Mouse (Mus musculus) cerebellum, adult 2 months (tissue): Measurements from ENCODE around the gene Zzef1.

Source experiments
- CTCF ChIP-seq: fragments of 200-500 bp; IDR thresholded peaks from 2 replicates; pipeline ENCODE4 v1.5.1; 2011; ENCODE audit warnings: low read depth, mild to moderate bottlenecking, control low read depth, low read length, moderate library complexity, borderline replicate concordance; ENCODE audit not compliant: insufficient read depth
- POLR2A ChIP-seq: fragments of 200-500 bp; IDR thresholded peaks from 2 replicates; pipeline ENCODE4 v1.6.1; 2011; ENCODE audit warnings: low read length, control low read depth, borderline replicate concordance; ENCODE audit not compliant: insufficient read depth

DNA sequence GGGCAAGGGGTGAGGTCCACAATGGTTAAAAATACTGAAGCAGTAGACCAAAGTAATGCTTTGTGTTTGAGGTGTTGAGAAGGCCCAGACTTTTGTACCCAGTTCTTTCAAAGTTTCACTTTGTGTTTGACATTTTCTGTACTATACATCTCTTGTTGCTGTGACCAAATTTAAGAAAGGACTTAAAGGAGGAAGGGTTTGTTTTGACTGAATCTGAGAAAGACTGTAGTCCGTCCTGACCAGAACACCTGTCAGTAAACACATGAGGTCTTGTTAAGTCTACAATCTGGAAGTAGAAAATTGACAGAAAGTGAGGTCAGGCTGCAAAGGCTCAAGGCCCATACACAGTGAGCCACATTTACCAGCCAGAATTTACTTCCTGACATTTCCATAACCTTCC is 20.8 kb downstream of the Zzef1 start:
- no peak for TF ChIP-seq POLR2A
- no peak for TF ChIP-seq CTCF
